Mouse (Mus musculus) layer of hippocampus, postnatal 10 days (tissue): Measurements from ENCODE around the gene Smg5. TPM values are rescaled to one million over a fixed set of nuclear protein-coding genes. Genes with fewer than 3 reads are reported as not detected.
"Not testable (repeated sequence)": the region's sequence is repeated elsewhere in the genome, so short reads cannot be mapped to it uniquely, and the experiment has no call there.

Source experiments
- DNase-seq, 2 experiments: peaks; one replicate each; pipeline ENCODE4 v3.0.0; 2021; ENCODE audit warnings: low spot score in 2 of 2
- long read RNA-seq: library from polyadenylated mRNA; stranded (forward); transcript quantifications from one replicate; pipeline ENCODE4 v2.0.0, GENCODE M21; 2023
- total RNA-seq, 2 experiments: library from RNA; stranded (reverse); gene quantifications; 2 replicates each; pipeline ENCODE4 v1.2.3; 2021

The Smg5 gene
- total RNA-seq = 10 to 100 TPM; 71.6 to 72.7 TPM
- long read RNA-seq, full-length matches to known transcripts = 1 of 10 reads
- long read RNA-seq, partial matches to known transcripts = 1 of 10 reads
- long read RNA-seq, other reads (novel, unspliced or antisense) = 8 of 10 reads

DNA sequence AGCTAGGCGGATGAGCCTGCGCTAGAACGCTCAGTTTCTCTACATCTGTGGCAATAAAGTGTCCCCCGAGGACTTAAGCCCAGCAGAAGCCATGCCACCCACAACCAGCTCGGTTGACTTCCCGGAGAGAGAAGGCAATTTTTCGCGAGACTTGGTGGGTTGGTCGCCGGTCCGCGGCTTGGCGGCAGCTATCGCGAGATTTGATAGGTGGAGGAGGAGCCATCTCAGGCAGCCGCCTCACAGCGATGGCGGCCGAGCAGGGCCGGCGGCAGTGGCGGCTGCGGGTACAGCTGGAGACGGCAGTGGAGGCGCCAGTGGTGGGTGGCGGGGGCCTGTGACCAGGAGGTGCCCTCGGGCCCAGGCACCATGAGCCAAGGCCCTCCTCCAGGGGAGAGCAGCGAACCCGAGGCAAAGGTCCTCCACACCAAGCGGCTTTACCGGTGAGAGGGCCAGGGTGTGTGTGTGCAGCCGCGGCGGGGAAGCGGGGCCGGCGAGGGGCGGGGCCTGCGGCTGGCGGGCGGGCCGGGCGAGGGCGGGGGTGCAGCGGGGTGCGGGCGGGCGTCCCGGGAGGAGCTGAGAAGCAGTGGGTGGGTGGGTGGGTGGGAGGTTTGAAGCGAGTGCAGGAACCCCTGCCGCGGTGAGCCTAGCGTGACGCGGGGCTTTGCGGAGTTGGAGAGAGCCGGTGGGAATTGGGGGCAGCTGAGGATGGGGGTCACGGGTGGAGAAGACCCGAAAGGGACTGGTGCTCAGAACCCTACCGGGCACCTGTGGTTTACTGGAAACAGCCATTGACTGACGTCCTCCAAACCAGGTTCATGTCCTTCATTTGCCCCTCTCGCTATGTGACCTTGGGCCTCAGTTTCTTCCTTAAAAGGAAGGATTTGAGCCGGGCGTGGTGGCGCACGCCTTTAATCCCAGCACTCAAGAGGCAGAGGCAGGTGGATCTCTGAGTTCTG, at the start of gene Smg5, which contains the start of gene Tmem79:
Smg5 (plus strand) TSS at position 203 of the 956 bp plus-strand sequence.
Tmem79 (minus strand) TSS at position 91 of the 956 bp plus-strand sequence.
- DNase-seq = peak; percentile 96

DNA sequence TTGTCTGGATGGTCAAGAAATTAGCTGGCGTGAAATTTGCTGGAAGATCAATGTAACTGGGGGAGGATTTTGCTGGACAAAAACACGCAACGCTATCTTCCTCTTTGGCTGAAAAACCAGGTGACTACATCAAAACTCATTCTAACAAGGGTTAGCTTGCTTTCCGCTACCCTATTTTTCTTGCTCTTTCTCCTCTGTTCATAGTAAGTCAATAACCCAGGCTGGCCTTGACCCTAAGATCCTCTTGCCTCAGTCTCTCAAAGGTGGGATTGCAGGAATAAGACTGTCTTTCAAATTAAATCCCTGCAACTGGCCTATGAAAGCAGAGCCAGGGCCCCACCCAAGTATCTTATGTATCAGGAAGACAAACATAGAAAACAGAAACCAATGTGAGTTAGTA, 49.0 kb upstream of the Smg5 start, which contains the start of gene Gm38392:
Gm38392 (minus strand) TSS at position 101 of the 400 bp plus-strand sequence.
- DNase-seq = no peak

GRCm38 (mm10) chr3:88288133-88288713, 47.8 kb upstream of the Smg5 start:
- DNase-seq = not testable (repeated sequence)

DNA sequence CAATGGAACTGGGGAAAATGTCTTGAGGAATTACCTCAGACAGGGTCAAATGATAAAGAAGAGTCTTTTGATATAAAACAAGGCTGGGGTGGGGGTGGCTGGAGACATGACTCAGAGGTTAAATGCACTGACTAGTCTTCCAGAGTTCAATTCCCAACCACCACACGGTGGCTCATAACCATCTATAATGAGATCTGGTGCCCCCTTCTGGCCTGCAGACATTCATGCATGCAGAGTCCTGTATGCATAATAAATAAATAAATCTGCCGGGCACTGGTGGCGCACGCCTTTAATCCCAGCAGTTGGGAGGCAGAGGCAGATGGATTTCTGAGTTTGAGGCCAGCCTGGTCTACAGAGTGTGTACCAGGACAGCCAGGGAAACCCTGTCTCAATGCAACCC, 44.1 kb upstream of the Smg5 start:
- peak in 1 of 2 experiments; percentile 17 for DNase-seq

GRCm38 (mm10) chr3:88295272-88295671, 40.8 kb upstream of the Smg5 start:
- not testable (repeated sequence) for DNase-seq

- DNase-seq = no peak
These were observed 39.9 kb upstream of the Smg5 start for GRCm38 (mm10) chr3:88296110-88296560.

GRCm38 (mm10) chr3:88296561-88297318, 39.3 kb upstream of the Smg5 start, which contains the start of the genes Tsacc and Cct3:
TSS of gene Tsacc (minus strand) at chr3:88296999.
TSS of gene Cct3 (plus strand) at chr3:88297116.
- DNase-seq = peak; percentile 88 to 94

DNA sequence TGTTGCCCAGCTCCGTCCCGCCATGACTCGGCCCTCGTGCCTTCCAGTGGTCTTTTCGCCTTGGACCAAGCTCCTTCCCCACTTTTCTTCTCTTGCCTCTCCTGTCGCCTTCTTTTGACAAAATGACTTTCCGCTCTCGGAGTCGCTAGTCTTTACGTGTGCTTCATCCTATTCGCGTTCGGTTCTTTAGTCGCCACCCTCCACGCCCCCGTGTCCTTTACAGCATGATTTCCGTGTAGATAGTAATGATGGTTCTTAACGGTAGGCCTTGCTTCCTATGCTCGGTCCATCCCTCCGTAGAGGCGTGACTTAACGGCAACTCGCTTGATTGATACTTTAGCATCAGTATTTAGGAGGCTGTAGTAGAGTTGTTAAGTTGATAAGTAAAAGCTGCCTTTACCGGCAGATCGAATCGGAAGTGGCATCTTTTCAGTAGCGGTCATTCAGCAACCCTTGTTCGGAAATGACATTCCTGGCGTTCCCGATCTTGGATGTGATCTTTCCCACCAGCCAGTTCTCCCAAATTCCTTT, 38.7 kb upstream of the Smg5 start:
- DNase-seq = no peak

GRCm38 (mm10) chr3:88299172-88299571, 36.9 kb upstream of the Smg5 start:
- no peak for DNase-seq

- DNase-seq = peak; percentile 60 to 67
These were observed 11.1 kb upstream of the Smg5 start, which contains the start of gene Glmp for GRCm38 (mm10) chr3:88324951-88325405. TSS of gene Glmp (plus strand) at chr3:88325023.

- DNase-seq = no peak
These were observed 7.1 kb upstream of the Smg5 start for GRCm38 (mm10) chr3:88328956-88329355.

DNA sequence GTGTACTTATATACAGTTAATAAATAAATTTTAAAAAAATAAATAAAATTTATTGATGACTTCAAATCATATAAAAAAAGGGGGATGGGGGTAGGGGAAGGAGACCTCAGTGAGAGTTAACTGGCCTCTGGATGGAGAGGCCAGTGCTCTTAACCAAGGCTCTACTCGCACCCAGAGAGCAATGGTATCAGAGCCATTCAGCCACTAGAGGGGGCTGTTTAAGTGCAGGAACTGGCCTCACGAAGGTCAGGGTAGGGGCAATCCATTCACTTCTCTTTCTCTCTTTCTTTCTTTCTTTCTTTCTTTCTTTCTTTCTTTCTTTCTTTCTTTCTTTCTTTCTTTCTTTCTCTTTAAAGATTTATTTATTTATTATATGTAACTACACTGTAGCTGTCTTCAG, 4.8 kb upstream of the Smg5 start:
- no peak for DNase-seq

GRCm38 (mm10) chr3:88334029-88334658, 1.9 kb upstream of the Smg5 start:
- no peak for DNase-seq

GRCm38 (mm10) chr3:88334902-88335435, 1.1 kb upstream of the Smg5 start:
- DNase-seq = no peak

- DNase-seq = peak in 1 of 2 experiments; percentile 20
These were observed 515 bp upstream of the Smg5 start for GRCm38 (mm10) chr3:88335436-88336053.

GRCm38 (mm10) chr3:88337367-88338020, 1.4 kb downstream of the Smg5 start:
- DNase-seq = no peak

DNA sequence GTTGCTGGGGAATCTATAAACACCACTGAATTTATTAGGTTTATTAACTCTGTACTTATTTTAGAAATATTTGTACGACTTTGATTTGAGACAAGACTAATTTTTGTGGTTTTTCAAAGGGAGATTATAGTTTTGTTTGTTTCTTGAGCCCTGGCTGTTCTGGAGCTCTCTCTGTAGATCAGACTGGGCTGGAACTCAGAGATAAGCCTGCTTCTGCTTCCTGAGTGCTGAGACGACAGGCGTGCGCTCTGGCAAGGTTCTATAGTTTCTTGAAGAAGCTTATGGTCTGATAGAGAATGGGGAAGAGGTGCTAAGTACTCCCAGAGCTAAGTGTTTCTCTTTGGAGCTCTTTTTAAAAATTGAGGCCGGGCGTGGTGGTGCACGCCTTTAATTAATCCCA, 2.3 kb downstream of the Smg5 start:
- DNase-seq = no peak

GRCm38 (mm10) chr3:88339006-88339405, 2.9 kb downstream of the Smg5 start:
- no peak for DNase-seq

GRCm38 (mm10) chr3:88350732-88351131, 14.7 kb downstream of the Smg5 start:
- no peak for DNase-seq
